Mouse (Mus musculus) kidney, embryonic 14.5 days (tissue): Measurements from ENCODE around the gene Gm11568. TPM values are rescaled to one million over a fixed set of nuclear protein-coding genes. Genes with fewer than 3 reads are reported as not detected.
"Not testable (repeated sequence)": the region's sequence is repeated elsewhere in the genome, so short reads cannot be mapped to it uniquely, and the experiment has no call there.

Experiments used
- ATAC-seq: fragments of 200-750 bp; cut with Nextera tagmentation; 2 replicates; pipeline ENCODE4 v1.8.0; 2017; ENCODE audit warnings: moderate number of reproducible peaks, mild to moderate bottlenecking, moderate TSS enrichment, moderate library complexity; ENCODE audit not compliant: low FRiP score, low TSS enrichment
- H3K27ac ChIP-seq: fragments of 300-500 bp; sonication (generic); 2 replicates; pipeline ENCODE4 v1.5.1; 2014; ENCODE audit warnings: low read depth, mild to moderate bottlenecking, low read length, moderate library complexity, mixed read lengths
- H3K27me3 ChIP-seq: fragments of 300-500 bp; sonication (generic); 2 replicates; pipeline ENCODE4 v1.6.1; 2014; ENCODE audit warnings: mild to moderate bottlenecking, low read length; ENCODE audit not compliant: control insufficient read depth, insufficient read depth
- H3K36me3 ChIP-seq: fragments of 300-500 bp; sonication (generic); 2 replicates; pipeline ENCODE4 v1.6.1; 2014; ENCODE audit warnings: low read length, mixed read lengths; ENCODE audit not compliant: control insufficient read depth, insufficient read depth
- H3K4me1 ChIP-seq: fragments of 300-500 bp; sonication (generic); 2 replicates; pipeline ENCODE4 v1.6.1; 2014; ENCODE audit warnings: low read length, mixed read lengths; ENCODE audit not compliant: control insufficient read depth, insufficient read depth
- H3K4me2 ChIP-seq: fragments of 300-500 bp; sonication (generic); replicated peaks from 2 replicates; pipeline ENCODE4 v1.6.1; 2014; ENCODE audit warnings: low read depth, mild to moderate bottlenecking, low read length
- H3K4me3 ChIP-seq: fragments of 300-500 bp; sonication (generic); 2 replicates; pipeline ENCODE4 v1.5.1; 2014; ENCODE audit warnings: mild to moderate bottlenecking, low read length
- H3K9ac ChIP-seq: fragments of 300-500 bp; sonication (generic); 2 replicates; pipeline ENCODE4 v1.6.1; 2014; ENCODE audit warnings: low read depth, mild to moderate bottlenecking, low read length, moderate library complexity
- H3K9me3 ChIP-seq: fragments of 300-500 bp; sonication (generic); 2 replicates; pipeline ENCODE4 v1.6.1; 2016; ENCODE audit warnings: low read length; ENCODE audit not compliant: control insufficient read depth
- WGBS: fragments of 180-500 bp; shearing (Covaris S2); extraction: QIAGEN DNeasy Blood & Tissue Kit; methylation state at CpG from one replicate; pipeline ENCODE4 v1.1.7; 2014; 5-methylcytosine and 5-hydroxymethylcytosine counted together
- polyA plus RNA-seq: library from polyadenylated mRNA; unstranded; fragments of >200 nt; fragmentation: Nextera tagmentation; extraction: Ambion mirVana; gene quantifications from 2 replicates; pipeline ENCODE4 v1.2.1, GENCODE M21; 2014

The Gm11568 gene
- polyA plus RNA-seq = not detected in 2 replicates

DNA sequence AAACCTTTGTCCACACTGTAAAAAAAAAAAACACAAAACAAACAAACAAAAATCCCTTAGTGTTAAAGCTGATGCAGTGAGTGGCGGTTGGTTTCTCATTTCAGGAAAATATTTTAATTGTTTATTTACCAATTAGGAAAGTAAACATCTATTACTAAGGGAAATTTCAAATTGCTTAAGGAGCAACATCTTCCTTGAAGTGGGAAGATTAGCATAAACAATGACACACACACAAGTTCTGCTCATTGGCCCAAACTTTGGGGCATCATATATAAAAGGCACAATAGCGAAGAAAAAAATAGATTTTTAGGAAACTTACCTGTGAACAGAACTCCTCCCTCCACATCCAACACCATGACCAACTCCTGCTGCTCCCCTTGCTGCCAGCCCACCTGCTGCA, at the start of gene Gm11568:
Gm11568 (plus strand) TSS at position 301 of the 400 bp plus-strand sequence.
- Histone ChIP-seq H3K4me1 (no peaks in the 10 kb centered on the region), H3K27me3 (no peaks in the 10 kb centered on the region), H3K9ac (no peak within 1 kb of the TSS), H3K9me3 (no peaks in the 10 kb centered on the region), H3K27ac (no peak within 1 kb of the TSS), H3K4me2 (no peak within 1 kb of the TSS), H3K36me3 (no peaks in the 10 kb centered on the region), H3K4me3 (no peak within 1 kb of the TSS)
- ATAC-seq = no peak
- WGBS = 86% methylated on average over 2 of the region's 2 CpGs

DNA sequence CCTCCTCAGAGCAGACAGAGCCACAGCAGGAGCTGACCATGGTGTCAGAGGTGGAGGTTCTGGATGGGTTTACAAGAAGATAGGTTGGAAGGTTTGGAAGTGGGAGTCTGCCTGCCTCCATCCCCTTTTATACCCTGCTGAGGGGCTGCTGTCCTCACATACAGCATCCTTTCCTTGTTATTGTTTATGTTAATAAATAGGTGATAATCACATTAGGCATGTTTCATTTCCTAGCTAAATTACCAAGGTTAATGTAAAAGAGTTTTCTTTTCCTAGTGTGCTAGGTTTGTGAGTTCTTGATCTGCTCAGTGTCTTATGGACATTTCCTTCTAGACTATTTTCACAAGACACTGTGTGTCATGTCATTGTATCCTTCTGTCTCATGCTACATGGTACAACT, 47.9 kb upstream of the Gm11568 start, which contains the start of gene Krtap4-13:
Krtap4-13 (minus strand) TSS at position 101 of the 400 bp plus-strand sequence.
- not testable (repeated sequence) for H3K4me2 ChIP-seq, ATAC-seq, H3K27me3 ChIP-seq, H3K27ac ChIP-seq, H3K4me1 ChIP-seq, H3K4me3 ChIP-seq, H3K36me3 ChIP-seq, H3K9me3 ChIP-seq, H3K9ac ChIP-seq

DNA sequence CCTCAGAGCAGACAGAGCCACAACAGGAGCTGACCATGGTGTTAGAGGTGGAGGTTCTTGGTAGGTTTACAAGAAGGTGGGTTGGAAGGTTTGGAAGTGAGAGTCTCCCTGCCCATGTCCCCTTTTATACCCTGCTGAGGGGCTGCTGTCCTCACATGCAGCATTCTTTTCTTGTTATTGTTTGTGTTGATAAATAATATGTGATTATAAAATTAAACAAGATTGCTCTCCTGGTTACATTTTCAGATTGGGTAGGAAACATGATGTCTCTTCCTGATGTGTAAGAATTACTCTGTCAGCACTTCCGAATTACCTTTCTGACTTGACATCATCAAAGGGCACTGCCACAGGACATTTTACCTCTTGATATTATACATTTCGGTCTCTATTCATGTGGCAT, 42.2 kb upstream of the Gm11568 start, which contains the start of gene Gm11564:
Gm11564 (minus strand) TSS at position 101 of the 400 bp plus-strand sequence.
- H3K9me3 ChIP-seq, H3K27ac ChIP-seq, ATAC-seq, H3K27me3 ChIP-seq, H3K9ac ChIP-seq, H3K4me3 ChIP-seq, H3K4me1 ChIP-seq, H3K36me3 ChIP-seq, H3K4me2 ChIP-seq: not testable (repeated sequence)
- WGBS = 88% methylated on average over 2 of the region's 2 CpGs

DNA sequence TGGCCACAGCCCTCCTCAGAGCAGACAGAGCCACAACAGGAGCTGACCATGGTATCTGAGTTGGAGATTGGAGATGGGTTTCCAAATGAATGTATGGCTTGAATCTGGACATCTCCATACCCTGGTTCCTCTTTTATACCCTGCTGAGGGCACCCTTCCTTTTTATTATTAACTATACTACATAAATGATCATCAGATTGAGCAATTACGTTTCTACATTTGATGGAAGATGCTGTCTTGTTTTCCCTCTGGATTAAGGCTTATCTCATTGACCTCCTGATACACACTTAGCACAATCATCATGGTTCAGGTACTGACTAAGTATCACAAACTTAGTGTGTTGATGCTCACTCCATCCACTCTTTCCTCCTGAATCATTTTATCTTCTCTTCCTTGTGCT, 19.8 kb upstream of the Gm11568 start, which contains the start of gene 2300003K06Rik:
2300003K06Rik (minus strand) TSS at position 101 of the 400 bp plus-strand sequence.
- Histone ChIP-seq H3K9me3 (no peaks in the 10 kb centered on the region), H3K9ac (no peak within 1 kb of the TSS), H3K4me2 (no peak within 1 kb of the TSS), H3K27ac (no peak within 1 kb of the TSS), H3K27me3 (no peaks in the 10 kb centered on the region), H3K4me3 (no peak within 1 kb of the TSS), H3K4me1 (no peaks in the 10 kb centered on the region), H3K36me3 (no peaks in the 10 kb centered on the region)
- ATAC-seq = no peak
- 83% methylated on average over 1 of the region's 1 CpGs for WGBS

DNA sequence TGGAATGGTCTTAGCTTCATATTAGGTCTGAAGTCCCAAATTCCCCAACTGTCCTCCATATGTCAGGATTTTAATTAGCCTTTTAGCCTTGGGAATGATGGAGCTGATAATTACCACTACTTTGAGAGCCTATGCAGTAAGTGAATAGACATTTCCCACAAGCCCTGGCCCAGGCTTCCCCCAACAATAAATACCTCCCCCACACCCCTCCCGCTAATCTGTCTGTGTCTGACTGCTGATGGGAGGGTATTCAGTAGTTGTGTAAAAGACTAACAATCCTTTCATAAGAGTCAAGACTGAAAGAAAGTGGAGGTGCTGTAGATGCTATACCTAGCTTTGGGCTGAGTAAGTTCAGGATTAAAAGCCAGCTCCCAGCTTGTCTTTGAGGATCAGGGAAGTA, 15.5 kb upstream of the Gm11568 start:
- no peaks in the 10 kb centered on the region for H3K36me3 ChIP-seq
- no peak overlapping the region for H3K27ac ChIP-seq
- no peak overlapping the region for H3K4me3 ChIP-seq
- no peak overlapping the region for H3K4me2 ChIP-seq
- WGBS = 28% methylated on average over 1 of the region's 1 CpGs
- ATAC-seq = no peak
- no peaks in the 10 kb centered on the region for H3K27me3 ChIP-seq
- H3K9me3 ChIP-seq = no peaks in the 10 kb centered on the region
- H3K9ac ChIP-seq = no peak overlapping the region
- no peaks in the 10 kb centered on the region for H3K4me1 ChIP-seq

DNA sequence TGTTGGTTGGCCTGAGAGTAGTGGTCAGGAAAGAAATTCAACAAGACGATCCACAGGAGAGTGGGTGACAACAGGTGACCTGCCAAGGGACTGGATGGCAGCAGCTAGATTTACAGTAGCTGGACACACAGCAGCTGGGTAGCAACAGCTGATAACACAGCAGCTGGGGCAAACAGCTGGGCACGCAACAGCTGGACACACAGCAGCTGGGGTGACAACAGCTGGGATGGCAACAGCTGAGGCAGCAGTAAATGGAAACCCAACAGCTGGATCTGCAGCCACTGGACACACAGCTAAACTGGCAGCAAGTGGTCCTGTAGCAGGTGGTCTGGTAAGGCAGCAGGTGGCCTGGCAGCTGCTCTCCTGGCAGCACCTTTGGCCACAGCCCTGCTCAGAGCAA, 11.0 kb upstream of the Gm11568 start:
- H3K4me3 ChIP-seq = no peak overlapping the region
- H3K27me3 ChIP-seq = no peaks in the 10 kb centered on the region
- no peak overlapping the region for H3K9ac ChIP-seq
- H3K9me3 ChIP-seq = no peaks in the 10 kb centered on the region
- H3K27ac ChIP-seq = no peak overlapping the region
- ATAC-seq = no peak
- WGBS = 93% methylated on average over 2 of the region's 2 CpGs
- H3K4me2 ChIP-seq = no peak overlapping the region
- no peaks in the 10 kb centered on the region for H3K4me1 ChIP-seq
- H3K36me3 ChIP-seq = no peaks in the 10 kb centered on the region

DNA sequence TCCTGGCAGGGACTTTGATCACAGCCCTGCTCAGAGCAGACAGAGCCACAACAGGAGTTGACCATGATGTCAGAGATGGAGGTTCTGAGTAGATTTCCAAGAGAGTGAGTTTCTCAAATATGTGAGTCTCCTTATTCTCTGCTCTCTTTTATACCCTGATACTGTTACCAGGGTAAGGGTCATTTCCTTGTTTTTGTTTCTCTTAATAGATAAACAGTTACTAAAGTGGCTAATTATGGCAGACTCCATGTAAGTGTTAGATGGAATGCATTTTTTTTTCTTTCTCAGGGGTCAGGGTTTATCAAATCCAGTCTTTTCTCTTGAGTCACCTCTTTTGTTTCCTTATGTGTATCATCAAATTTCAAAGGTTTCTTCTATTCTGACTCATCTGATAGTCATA, 6.2 kb upstream of the Gm11568 start, which contains the start of gene Krtap4-16:
Krtap4-16 (minus strand) TSS at position 101 of the 400 bp plus-strand sequence.
- no peak for ATAC-seq
- H3K4me2 ChIP-seq = no peak within 1 kb of the TSS
- H3K9me3 ChIP-seq = no peaks in the 10 kb centered on the region

DNA sequence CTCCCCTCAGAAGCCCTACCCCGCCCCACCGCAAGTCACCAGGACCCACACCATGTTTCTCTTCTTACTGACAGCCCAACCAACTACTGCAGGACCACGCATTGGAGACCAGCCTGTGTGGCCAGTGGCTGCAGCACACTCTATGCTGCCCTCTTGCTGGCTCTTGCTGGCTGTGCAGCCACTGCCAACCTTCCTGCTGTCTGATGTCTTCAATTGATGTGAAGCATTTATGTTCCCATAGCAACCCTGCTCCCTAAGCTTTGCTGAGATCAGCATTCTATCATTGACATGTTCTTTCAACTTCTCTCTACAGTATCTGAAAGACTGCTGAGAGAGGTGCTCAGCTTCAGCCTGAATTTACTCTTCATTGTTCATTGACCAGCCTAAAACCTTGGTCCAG, 3.6 kb upstream of the Gm11568 start:
- ATAC-seq = no peak
- Histone ChIP-seq H3K27me3 (no peaks in the 10 kb centered on the region), H3K9me3 (no peaks in the 10 kb centered on the region), H3K36me3 (no peaks in the 10 kb centered on the region), H3K4me3 (no peak overlapping the region), H3K4me2 (no peak overlapping the region), H3K27ac (no peak overlapping the region), H3K9ac (no peak overlapping the region), H3K4me1 (no peaks in the 10 kb centered on the region)
- 56% methylated on average over 3 of the region's 3 CpGs for WGBS

More for the DNA sequence above, 6.2 kb upstream of the Gm11568 start, which contains the start of gene Krtap4-16:
- H3K27ac ChIP-seq = no peak within 1 kb of the TSS
- H3K36me3 ChIP-seq = no peaks in the 10 kb centered on the region
- H3K4me3 ChIP-seq = no peak within 1 kb of the TSS
- no peaks in the 10 kb centered on the region for H3K4me1 ChIP-seq
- H3K9ac ChIP-seq = no peak within 1 kb of the TSS
- H3K27me3 ChIP-seq = no peaks in the 10 kb centered on the region

DNA sequence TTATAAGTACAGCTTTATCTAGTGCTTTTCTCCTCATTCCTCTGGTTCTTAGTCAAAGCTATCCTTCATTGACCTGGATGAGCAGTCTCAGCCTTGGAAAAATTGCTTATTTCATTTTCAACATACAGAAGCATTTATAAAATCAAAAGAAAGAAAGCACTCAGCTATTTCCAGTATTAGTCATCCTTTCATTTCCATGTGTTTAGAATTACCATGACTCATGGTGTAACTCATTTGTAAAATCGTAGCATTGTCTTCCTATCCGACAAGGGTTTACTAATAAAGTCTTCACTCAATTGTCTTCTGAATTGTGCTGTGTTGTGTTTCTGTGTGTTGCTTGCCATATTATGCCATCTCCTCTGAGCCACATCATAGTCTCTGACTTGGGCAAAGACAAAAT, 1.0 kb downstream of the Gm11568 start:
- H3K4me3 ChIP-seq = no peak overlapping the region
- no peaks in the 10 kb centered on the region for H3K9me3 ChIP-seq
- H3K4me1 ChIP-seq = no peaks in the 10 kb centered on the region
- no peak overlapping the region for H3K4me2 ChIP-seq
- ATAC-seq = no peak
- WGBS = 92% methylated on average over 2 of the region's 2 CpGs
- no peaks in the 10 kb centered on the region for H3K36me3 ChIP-seq
- no peak overlapping the region for H3K27ac ChIP-seq
- H3K27me3 ChIP-seq = no peaks in the 10 kb centered on the region
- no peak overlapping the region for H3K9ac ChIP-seq
